Mouse (Mus musculus): Measurements from ENCODE around the gene Aox1. TPM values are rescaled to one million over a fixed set of nuclear protein-coding genes. Genes with fewer than 3 reads are reported as not detected.

The Aox1 gene
- polyA plus RNA-seq, 1 experiment = not detected

GRCm38 (mm10) chr1:58147776-58148175 lies 118.0 kb downstream of the Aox1 start:
- TF ChIP-seq FLI1 (IDR thresholded peaks at IDR 0.05; ENCODE audit: low read length) (no peak), GATA1 (IDR thresholded peaks at IDR 0.05; ENCODE audit: borderline replicate concordance, low read length) (no peak)
- no peaks in the 10 kb centered on the region for H3K36me3 ChIP-seq (replicated peaks; ENCODE audit: low read length)
- no peaks in the 10 kb centered on the region for H3K9me3 ChIP-seq
- peaks cover 4% of the 10 kb centered on the region for H3K27me3 ChIP-seq (replicated peaks)
- H3K4me3 ChIP-seq (replicated peaks) = no peak overlapping the region
- H3K4me1 ChIP-seq = no peaks in the 10 kb centered on the region

DNA sequence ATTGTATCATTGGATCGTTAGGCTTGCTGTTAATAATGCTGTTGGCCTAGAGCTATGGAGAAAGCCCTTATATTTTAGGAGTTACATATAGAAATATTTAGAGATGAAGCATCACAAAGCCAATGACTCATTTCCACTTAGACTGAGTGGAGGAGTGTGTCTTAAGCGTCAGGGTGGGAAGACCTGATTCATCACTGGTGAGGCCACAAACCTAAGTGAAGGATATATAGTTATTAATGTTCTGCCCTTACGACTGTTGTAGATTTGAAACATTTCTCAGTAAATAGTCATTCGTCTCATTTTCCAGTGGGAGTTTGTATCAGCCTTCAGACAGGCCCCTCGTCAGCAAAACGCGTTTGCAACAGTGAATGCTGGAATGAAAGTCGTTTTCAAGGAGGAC lies 122.5 kb downstream of the Aox1 start:
- H3K36me3 ChIP-seq (replicated peaks; ENCODE audit: low read length) = no peaks in the 10 kb centered on the region
- no peak for TF ChIP-seq FLI1 (IDR thresholded peaks at IDR 0.05; ENCODE audit: low read length)
- no peak for TF ChIP-seq GATA1 (IDR thresholded peaks at IDR 0.05; ENCODE audit: borderline replicate concordance, low read length)
- H3K4me1 ChIP-seq = no peaks in the 10 kb centered on the region
- H3K27me3 ChIP-seq (replicated peaks) = peaks cover 4% of the 10 kb centered on the region
- H3K9me3 ChIP-seq = no peaks in the 10 kb centered on the region
- H3K4me3 ChIP-seq (replicated peaks) = no peak overlapping the region

Other genes starting within 250 kb of the Aox1 start
- 0.29 TPM in 1 of 2 replicates, not detected in the other for gene Sgo2a, start 34.0 kb upstream of the Aox1 start, polyA plus RNA-seq (2012; ENCODE audit: insufficient read depth, low replicate concordance)
- gene Kctd18, start 11.0 kb upstream of the Aox1 start, polyA plus RNA-seq (2012; ENCODE audit: insufficient read depth, low replicate concordance) = 6.8 and 25.8 TPM in 2 replicates
- 0.21 TPM in 1 of 2 replicates, not detected in the other for gene Aox3, start 83.2 kb downstream of the Aox1 start, polyA plus RNA-seq (2012; ENCODE audit: insufficient read depth, low replicate concordance)
- gene Aox4, start 180.5 kb downstream of the Aox1 start, polyA plus RNA-seq (2012; ENCODE audit: insufficient read depth, low replicate concordance) = not detected in 2 replicates
- 0.04 TPM in 1 of 2 replicates, not detected in the other for gene Aox2, start 248.4 kb downstream of the Aox1 start, polyA plus RNA-seq (2012; ENCODE audit: insufficient read depth, low replicate concordance)

Measured in megakaryocyte, embryonic 14.5 days (primary cell).